Mouse (Mus musculus) heart, postnatal 0 days (tissue): ENCODE results near the gene Inpp5b.

Experiments used
- CTCF ChIP-seq: IDR thresholded peaks from 2 replicates; pipeline ENCODE4 v1.5.1; 2016; ENCODE audit warnings: antibody characterized with exemption, control low read depth, low read depth
- EP300 ChIP-seq: IDR thresholded peaks from 2 replicates; pipeline ENCODE4 v1.6.1; 2016; ENCODE audit warnings: antibody characterized with exemption, low read depth

GRCm38 (mm10) chr4:124762858-124763452, 21.3 kb downstream of the Inpp5b start:
- TF ChIP-seq EP300 (no peak), CTCF (no peak)
